In the genomic region with DNA sequence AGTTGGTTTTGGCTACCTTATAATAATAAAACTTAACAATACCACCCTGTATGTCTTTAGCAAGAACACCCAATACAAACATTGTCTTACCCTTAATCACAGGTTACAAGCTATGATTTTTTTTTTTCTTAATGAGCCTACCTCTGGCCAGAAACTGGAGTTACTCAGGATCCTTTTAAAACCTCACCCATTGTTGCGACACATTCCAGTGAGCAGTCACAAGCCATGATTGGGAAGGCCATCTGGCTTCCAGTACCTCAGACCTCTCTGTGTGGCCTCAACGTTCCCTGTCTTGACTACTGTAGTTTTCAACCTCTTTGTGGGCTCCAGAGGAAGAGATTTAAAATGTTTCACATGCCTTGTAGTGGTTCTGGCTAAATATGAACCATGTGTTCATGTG, we compare ENCODE assay signal across 22 mouse cellular contexts.
DNase-seq lines count a peak whose midpoint lies in the region; ATAC-seq and TF ChIP-seq lines count a peak whose summit lies in the region.
"Had no signal": no experiment of that assay in that cellular context is flagged by ENCODE, and none has a peak within 500 bp of the region (broad histone marks: within the 10 kb centered on the region; RNA-seq: fewer than 3 reads in every experiment).

No protein-coding gene starts in this region.

- no peak overlapping the region for H3K4me2 ChIP-seq in heart, embryonic 11.5 days
- H3K4me2 ChIP-seq: heart, embryonic 13.5 days; limb, embryonic 12.5 days; liver, embryonic 15.5 days had no signal

- H3K27ac ChIP-seq in heart, embryonic 11.5 days (ENCODE audit: low read depth, low read length): no peak overlapping the region
- H3K27ac ChIP-seq: heart, embryonic 13.5 days; hindbrain, postnatal 0 days; limb, embryonic 12.5 days; liver, embryonic 15.5 days had no signal

- H3K9ac ChIP-seq in heart, embryonic 11.5 days (ENCODE audit: low read depth, low read length): no peak overlapping the region
- H3K9ac ChIP-seq: heart, embryonic 13.5 days; limb, embryonic 12.5 days; liver, embryonic 15.5 days had no signal

- H3K27me3 ChIP-seq in heart, embryonic 11.5 days (ENCODE audit: control insufficient read depth, insufficient read depth, low read length): no peaks in the 10 kb centered on the region
- H3K27me3 ChIP-seq in Patski: no peaks in the 10 kb centered on the region
- H3K27me3 ChIP-seq: heart, embryonic 13.5 days; limb, embryonic 12.5 days; liver, embryonic 15.5 days had no signal

- POLR2A ChIA-PET in Patski (lab: Charles Lee): interaction anchor here (1.1 to 1.3 kb wide), 2 partner anchors 9 to 18 kb away, joined by 3 read pairs; no protein-coding TSS in a partner anchor

- in situ Hi-C loops in Patski (cut with MboI; ENCODE audit: low pct_unique_long_range_greater_than_20kb): no loop called here

- H3K36me3 ChIP-seq in heart, embryonic 11.5 days (ENCODE audit: control insufficient read depth, insufficient read depth, low read length): no peaks in the 10 kb centered on the region

- no peak overlapping the region for H3K4me3 ChIP-seq in heart, embryonic 11.5 days (ENCODE audit: low read depth, low read length)
- H3K4me3 ChIP-seq: heart, embryonic 13.5 days; limb, embryonic 12.5 days; liver, embryonic 15.5 days had no signal

- no peak for TF ChIP-seq CTCF in Patski (IDR thresholded peaks at IDR 0.05)

- CTCF ChIA-PET in Patski (lab: Charles Lee): interaction anchor here (0.9 to 3.4 kb wide), 3 partner anchors 12 to 247 kb away, joined by 3 to 13 read pairs (median 4); no protein-coding TSS in a partner anchor

- ATAC-seq in heart, embryonic 11.5 days (replicated peaks; ENCODE audit: insufficient number of reproducible peaks, low FRiP score, low TSS enrichment): no peak
- ATAC-seq in Patski: peak; percentile 66
- peak; percentile 36; the same call in 1 of the 2 replicates for ATAC-seq in granulocyte monocyte progenitor cell, adult 5-6 weeks (replicated peaks; ENCODE audit: poor library complexity, severe bottlenecking)
- ATAC-seq: CD4-positive, CD25-positive, alpha-beta regulatory T cell, adult 4 months; hindbrain, postnatal 0 days; midbrain, embryonic 16.5 days had no signal

- peak; percentile 89 for DNase-seq in heart, adult 11 months
- DNase-seq in 416B (ENCODE audit: low read depth) (peak; percentile 41), Patski (ENCODE audit: low read depth, low spot score) (no peak)
- DNase-seq in spleen, postnatal 10 days (ENCODE audit: low spot score in 2 of 2): no peak
- no peak for DNase-seq in right cerebral cortex, adult 2 months (ENCODE audit: low spot score in 2 of 2)
- DNase-seq: cerebellum, adult 9-11 months; gastrocnemius, postnatal 25 days; heart, postnatal 4 days; kidney, adult 2 months; kidney, postnatal 25 days; layer of hippocampus, adult 9-11 months; right cerebral cortex, adult 18-20 months; thymus, adult 18-20 months had no signal

- WGBS in heart, embryonic 11.5 days (ENCODE audit: insufficient replicate concordance): 74% methylated on average over 2 of the region's 2 CpGs

- H3K9me3 ChIP-seq in heart, embryonic 11.5 days (replicated peaks; ENCODE audit: control insufficient read depth, low read length): no peaks in the 10 kb centered on the region
- H3K9me3 ChIP-seq: G1E; heart, embryonic 13.5 days; limb, embryonic 12.5 days; liver, embryonic 15.5 days had no signal

- no peaks in the 10 kb centered on the region for H3K4me1 ChIP-seq in heart, embryonic 11.5 days (ENCODE audit: control insufficient read depth, insufficient read depth, low read length)
- H3K4me1 ChIP-seq: liver, embryonic 15.5 days had no signal

Comparison
In these comparisons a context has a peak if more than half of its experiments do, and no peak if none do; other contexts are left out.
1. DNase-seq: peak in heart, adult 11 months (single experiment) and 416B (single experiment); none in Patski (single experiment), spleen, postnatal 10 days (0 of 2) and right cerebral cortex, adult 2 months (0 of 2).